Mouse (Mus musculus): ENCODE data around the gene Treh.

Treh gene

DNA sequence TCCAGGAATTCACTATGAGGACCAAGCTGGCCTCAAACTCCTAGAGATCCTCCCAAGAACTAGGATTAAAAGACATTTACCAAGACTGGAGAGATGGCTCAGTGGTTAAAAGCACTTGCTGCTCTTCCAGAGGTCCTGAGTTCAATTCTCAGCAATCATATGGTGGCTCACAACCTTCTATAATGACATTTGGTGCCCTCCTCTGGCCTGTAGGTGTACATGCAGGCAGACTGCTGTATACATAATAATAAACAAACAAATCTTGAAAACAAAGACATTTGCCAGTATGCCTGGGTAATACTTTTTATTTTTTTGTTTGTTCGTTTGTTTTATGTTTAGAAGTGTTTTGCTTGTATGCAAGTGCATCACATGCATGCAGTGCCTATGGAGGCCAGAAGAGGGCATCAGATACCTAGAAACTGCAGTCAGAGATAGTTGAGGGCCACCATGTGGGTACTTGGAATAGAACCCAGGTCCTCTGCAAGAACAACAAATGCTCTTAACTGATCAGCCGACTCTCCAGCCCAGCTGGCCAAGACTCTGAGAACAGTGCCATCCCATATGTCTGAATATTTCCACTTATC is 5.3 kb downstream of the Treh start:
- peak; percentile 37 for DNase-seq (ENCODE audit: low read depth, low spot score)

GRCm38 (mm10) chr9:44679565-44679964 is 6.5 kb downstream of the Treh start:
- DNase-seq (ENCODE audit: low read depth, low spot score), result no peak

GRCm38 (mm10) chr9:44683046-44683445 is 10.0 kb downstream of the Treh start:
- DNase-seq (ENCODE audit: low read depth, low spot score), result no peak

GRCm38 (mm10) chr9:44685346-44686330 is 12.6 kb downstream of the Treh start:
- peak; percentile 69 for DNase-seq (ENCODE audit: low read depth, low spot score)

- DNase-seq (ENCODE audit: low read depth, low spot score), result no peak
Observed at GRCm38 (mm10) chr9:44686638-44687037, 13.6 kb downstream of the Treh start.

DNA sequence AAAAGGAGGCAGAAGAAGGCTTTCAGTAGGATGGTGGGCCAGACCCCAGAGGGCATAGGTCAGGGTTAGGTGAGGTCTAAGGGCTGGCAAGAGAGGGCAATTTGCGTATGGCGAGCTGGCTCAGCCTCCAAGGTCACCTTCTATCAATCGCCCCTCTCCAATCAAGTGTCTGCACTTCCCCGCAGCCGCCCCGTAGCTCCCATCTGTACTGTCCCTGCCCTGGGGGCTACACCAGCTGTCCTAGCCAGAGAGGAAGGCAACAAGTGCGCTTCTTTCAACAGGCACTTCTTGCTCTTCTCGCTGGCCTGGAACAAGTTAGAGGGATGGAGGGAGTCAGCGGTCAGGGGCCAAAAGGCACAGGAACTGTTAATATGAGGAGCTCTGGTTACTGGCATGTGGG is 15.0 kb downstream of the Treh start:
- DNase-seq (ENCODE audit: low read depth, low spot score), result no peak

GRCm38 (mm10) chr9:44690641-44691040 is 17.6 kb downstream of the Treh start:
- DNase-seq (ENCODE audit: low read depth, low spot score), result peak; percentile 72

DNA sequence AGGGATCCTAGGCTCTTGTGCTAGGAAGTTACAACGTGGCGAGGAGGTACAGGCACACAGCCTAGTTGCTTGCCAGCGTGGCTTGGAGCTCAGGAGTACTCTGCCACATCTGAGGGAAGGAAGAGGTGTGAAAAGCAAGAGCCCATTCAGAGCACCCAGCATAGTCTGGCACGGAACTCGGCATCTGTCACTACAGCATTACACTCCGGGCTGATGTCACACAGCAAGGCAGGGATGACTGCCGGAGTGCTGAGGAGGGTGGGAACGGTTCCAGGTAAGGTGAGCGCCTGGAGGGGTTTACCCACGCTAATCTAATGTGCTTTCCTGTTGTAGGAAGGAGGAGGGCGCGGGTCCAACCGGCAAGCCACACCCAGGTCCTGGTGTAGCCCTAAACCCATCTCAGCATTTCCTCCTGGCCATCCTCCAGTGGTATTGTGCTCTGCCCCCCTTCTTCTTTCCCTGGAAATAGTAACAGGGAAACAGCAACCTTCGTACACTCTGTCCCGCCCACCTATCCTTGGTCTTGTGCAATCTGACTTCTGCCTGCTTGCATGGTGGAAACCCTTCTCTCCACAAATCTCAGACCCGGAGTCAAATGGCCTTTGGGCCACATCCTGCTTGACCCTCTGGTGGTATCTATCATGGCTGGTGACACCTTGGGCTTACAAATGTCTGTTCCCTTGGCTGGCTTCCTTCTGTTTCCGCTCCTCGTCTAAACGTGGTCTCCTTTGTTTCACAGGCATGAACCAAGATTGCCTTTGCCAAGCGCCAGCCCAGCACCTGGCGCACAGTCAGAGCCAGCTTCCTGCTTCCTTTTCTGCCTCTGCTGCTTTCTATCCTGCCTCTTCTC is 18.9 kb downstream of the Treh start:
- DNase-seq (ENCODE audit: low read depth, low spot score), result no peak

- DNase-seq (ENCODE audit: low read depth, low spot score), result no peak
Observed at GRCm38 (mm10) chr9:44693071-44693470, 20.0 kb downstream of the Treh start.

DNA sequence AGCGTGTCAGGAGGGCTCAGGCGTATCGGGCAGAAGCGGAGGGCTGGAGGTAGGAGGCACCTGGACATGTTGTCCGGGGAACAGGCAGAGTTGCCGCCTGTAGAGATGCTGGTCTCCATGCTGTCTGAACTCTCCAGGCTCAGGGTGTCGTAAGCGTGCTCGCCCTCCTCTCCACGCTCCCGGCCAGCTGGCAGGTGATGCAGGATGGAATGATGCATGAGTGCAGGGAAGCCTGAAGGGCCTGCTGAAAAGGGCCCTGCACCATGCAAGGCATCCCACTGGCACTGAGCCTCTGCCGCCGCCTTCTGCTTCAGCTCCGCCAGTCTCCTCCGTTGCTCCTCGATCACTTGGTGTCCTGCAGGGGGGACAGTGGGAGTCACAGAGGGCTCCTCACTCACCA is 24.8 kb downstream of the Treh start:
- DNase-seq (ENCODE audit: low read depth, low spot score), result no peak

DNA sequence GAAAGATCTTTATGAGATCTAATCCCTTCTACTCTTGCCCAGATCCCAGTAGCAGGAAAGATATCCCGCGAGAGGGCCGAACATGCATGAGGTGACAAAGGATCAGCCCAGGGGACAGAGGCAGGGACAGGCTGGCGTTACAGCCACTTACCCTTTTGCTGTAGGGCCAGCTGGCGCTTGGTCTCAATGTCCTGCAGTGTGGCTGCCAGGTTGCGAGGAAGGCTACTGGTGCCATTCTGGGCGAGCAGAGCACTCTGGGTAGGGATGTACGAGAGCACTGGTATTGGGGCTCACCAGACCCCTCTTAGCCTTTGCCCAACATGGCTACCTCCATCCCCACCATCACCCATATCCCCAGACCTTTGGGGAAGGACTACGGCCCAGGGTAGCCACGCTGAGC is 26.2 kb downstream of the Treh start:
- DNase-seq (ENCODE audit: low read depth, low spot score), result no peak

- no peak for DNase-seq (ENCODE audit: low read depth, low spot score)
Observed at GRCm38 (mm10) chr9:44699730-44700129, 26.7 kb downstream of the Treh start.

DNA sequence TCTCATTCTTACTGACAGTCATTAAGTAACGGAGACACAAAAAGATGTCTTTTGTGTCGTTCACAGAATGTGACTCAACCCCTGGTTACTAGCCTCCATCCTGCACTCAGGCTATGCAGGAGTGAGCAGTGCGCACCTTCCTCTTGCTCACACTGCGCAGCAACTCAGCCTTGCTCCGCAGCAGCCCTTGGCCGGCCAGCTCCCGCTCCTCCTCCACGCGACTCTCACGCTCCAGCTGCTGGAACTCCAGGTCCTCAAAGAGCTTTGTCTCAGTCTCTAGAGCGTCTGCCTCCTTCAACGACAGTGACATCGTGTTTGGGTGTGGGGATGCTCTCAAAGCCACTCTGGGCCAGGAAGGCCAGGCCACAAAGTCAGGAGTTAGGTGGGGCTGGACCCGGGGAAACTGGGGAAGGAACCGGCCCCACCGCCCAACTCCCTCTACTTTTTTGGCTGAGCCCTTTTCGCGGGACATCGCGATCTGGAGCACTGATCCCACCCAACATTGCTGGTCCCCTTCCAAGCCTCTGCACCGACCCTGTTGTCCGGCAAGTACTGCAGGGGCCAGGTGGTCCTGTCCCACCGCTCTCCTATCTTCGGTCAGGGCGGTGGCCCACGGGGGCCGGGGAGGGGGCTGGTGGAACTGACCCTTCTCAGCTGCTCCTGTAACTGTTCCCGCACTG is 34.9 kb downstream of the Treh start:
- DNase-seq (ENCODE audit: low read depth, low spot score), result no peak

DNA sequence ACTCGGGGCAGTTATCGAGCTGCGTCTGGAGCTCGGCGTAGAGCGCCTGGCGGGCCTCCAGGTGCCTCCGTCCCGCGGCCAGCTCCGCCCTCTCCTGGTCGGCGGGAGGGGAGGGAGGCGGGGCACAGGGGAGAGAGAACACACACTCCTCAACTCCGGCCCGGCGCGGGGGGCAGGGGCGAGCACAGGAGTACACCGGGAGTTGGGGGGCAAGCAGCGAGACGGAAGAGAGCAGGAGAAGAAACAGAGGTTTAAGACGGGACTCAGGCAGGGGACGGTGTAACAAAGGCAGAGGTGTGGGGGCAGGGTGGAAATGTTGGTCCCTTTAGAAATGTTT is 35.4 kb downstream of the Treh start:
- DNase-seq (ENCODE audit: low read depth, low spot score), result no peak

DNA sequence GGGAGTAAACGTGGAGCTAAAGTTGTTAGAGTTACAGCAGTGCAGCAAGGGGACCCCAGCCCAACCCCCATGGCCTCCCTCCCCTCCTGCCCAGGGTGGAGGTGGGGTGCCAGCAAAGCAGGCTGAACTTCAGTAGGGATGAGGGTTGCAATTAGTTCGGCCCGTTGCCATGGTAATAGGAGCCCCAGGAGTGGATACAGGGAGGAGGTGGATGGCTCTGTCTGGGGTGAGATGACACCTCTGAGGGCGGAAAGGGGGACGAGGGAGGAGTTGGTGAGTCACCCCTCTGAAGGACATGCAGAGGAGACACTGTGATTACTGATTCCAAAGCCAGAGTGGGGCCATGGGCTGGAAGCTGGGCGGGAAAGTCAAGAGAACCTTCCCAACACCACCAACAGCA is 35.9 kb downstream of the Treh start:
- no peak for DNase-seq (ENCODE audit: low read depth, low spot score)

- DNase-seq (ENCODE audit: low read depth, low spot score), result peak; percentile 60
Observed at GRCm38 (mm10) chr9:44709600-44709999, 36.6 kb downstream of the Treh start.

- no peak for DNase-seq (ENCODE audit: low read depth, low spot score)
Observed at GRCm38 (mm10) chr9:44710213-44710612, 37.2 kb downstream of the Treh start.

DNA sequence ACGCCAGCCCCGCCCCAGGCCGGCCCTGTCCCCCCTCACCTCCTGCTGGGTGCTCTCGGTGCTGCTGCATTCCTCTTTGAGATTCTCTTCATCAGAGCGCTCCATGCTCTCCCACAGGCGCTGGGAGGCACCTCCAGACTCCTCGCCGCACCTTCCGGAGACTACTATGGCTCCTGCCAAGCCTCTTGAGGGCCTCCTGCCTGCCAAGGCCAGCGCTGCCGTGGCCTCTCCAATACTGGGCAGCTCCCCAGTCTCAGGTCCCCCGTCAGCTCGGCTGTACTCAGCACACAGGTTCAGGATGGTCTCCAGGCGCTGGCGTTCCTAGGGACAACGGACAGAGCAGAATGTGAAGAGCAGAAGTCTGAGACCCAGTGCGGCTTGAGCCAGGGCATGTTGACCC is 38.6 kb downstream of the Treh start:
- no peak for DNase-seq (ENCODE audit: low read depth, low spot score)

DNA sequence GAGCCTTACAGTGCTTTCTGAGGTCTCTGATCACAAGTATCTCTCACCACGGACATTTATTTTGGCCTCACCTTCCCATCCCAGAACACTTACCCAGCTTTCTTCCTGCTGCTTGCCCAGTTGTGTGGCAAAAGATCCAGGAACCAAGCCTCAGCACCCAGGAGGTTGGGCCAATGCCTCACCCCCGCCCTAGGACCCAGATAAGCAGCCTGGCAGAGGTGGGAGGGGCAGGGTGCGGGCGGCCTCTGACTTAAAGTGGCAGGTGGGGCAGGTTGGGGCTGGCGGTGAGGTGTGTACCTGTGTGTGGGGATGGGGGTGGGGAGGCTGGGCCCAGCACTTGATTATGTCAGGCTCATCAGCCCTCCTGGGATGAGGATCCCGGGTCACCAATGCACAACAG is 40.0 kb downstream of the Treh start:
- no peak for DNase-seq (ENCODE audit: low read depth, low spot score)

GRCm38 (mm10) chr9:44713574-44713973 is 40.5 kb downstream of the Treh start:
- DNase-seq (ENCODE audit: low read depth, low spot score), result no peak

GRCm38 (mm10) chr9:44715109-44715508 is 42.1 kb downstream of the Treh start:
- no peak for DNase-seq (ENCODE audit: low read depth, low spot score)

All from A20 (cell line).